Comparison of ENCODE assay signal across 16 mouse cellular contexts in the genomic region with DNA sequence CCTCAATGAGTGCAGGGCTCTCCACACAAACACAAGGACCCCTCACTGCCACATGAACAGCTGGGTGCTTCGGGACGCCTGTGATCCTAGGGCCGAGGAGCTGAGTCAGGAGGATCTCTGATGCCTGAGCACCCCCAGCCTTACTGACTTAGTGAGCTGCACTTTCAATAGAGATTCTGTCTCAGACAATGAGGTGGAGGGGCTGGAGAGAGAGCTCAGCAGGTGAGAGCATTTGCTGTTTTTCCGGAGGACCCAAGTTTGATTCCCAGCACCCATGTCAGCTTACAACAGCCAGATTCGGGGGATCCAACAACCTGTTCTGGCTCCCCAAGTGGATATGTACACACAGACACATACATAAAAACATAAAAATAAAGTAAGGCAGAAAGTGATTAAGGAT.
"Had no signal": no experiment of that assay in that cellular context is flagged by ENCODE, and none has a peak within 500 bp of the region (broad histone marks: within the 10 kb centered on the region; RNA-seq: fewer than 3 reads in every experiment).

No protein-coding gene starts in this region.

- H3K4me3 ChIP-seq: neural tube, embryonic 13.5 days; neural tube, embryonic 15.5 days; stomach, embryonic 15.5 days had no signal

- DNase-seq: retina, postnatal 1 day; right cerebral cortex, adult 18-20 months; right cerebral cortex, postnatal 14 days; right cerebral cortex, postnatal 25 days; right cerebral cortex, postnatal 4 days; spleen, adult 18-20 months; thymus, adult 18-20 months; thymus, adult 2 months; thymus, postnatal 14 days; thymus, postnatal 25 days; thymus, postnatal 36 days; thymus, postnatal 4 days had no signal

- H3K9me3 ChIP-seq: neural tube, embryonic 13.5 days; neural tube, embryonic 15.5 days; stomach, embryonic 15.5 days had no signal

- H3K27me3 ChIP-seq: neural tube, embryonic 13.5 days; neural tube, embryonic 15.5 days; stomach, embryonic 15.5 days had no signal

- H3K4me2 ChIP-seq: neural tube, embryonic 13.5 days; neural tube, embryonic 15.5 days; stomach, embryonic 15.5 days had no signal

- H3K9ac ChIP-seq: neural tube, embryonic 13.5 days; neural tube, embryonic 15.5 days; stomach, embryonic 15.5 days had no signal

- H3K4me1 ChIP-seq: stomach, embryonic 15.5 days had no signal

- H3K27ac ChIP-seq: neural tube, embryonic 13.5 days; neural tube, embryonic 15.5 days; stomach, embryonic 15.5 days; stomach, postnatal 0 days had no signal
